Mouse (Mus musculus) adrenal gland, adult 8-10 months (tissue): ENCODE measurements around the gene Cyth1. TPM values are rescaled to one million over a fixed set of nuclear protein-coding genes. Genes with fewer than 3 reads are reported as not detected.

ENCODE experiments used
- DNase-seq: peaks from one replicate; pipeline ENCODE4 v3.0.0; 2022
- total RNA-seq, 4 experiments: library from RNA; stranded (reverse); gene quantifications; 2 replicates each; pipeline ENCODE4 v1.2.4; 2022

Cyth1 gene
- 10 to 100 TPM; 23.4 to 28.1 (median 24.4) TPM for total RNA-seq

- peak; percentile 100 for DNase-seq
Measured at GRCm38 (mm10) chr11:118248150-118249011, at the start of gene Cyth1. Gene Cyth1, minus strand, starts transcription at chr11:118248592.

GRCm38 (mm10) chr11:118297967-118298366 lies 49.6 kb upstream of the Cyth1 start:
- DNase-seq: no peak

- no peak for DNase-seq
Measured at GRCm38 (mm10) chr11:118295026-118295425, 46.6 kb upstream of the Cyth1 start.

GRCm38 (mm10) chr11:118292671-118293070 lies 44.3 kb upstream of the Cyth1 start:
- no peak for DNase-seq

GRCm38 (mm10) chr11:118289999-118290889 lies 41.9 kb upstream of the Cyth1 start, which contains the start of gene Usp36:
Gene Usp36, minus strand, starts transcription at chr11:118290244.
- DNase-seq: peak; percentile 100

GRCm38 (mm10) chr11:118289562-118289961 lies 41.2 kb upstream of the Cyth1 start:
- no peak for DNase-seq

- no peak for DNase-seq
Measured at GRCm38 (mm10) chr11:118289037-118289511, 40.7 kb upstream of the Cyth1 start.

GRCm38 (mm10) chr11:118287573-118287972 lies 39.2 kb upstream of the Cyth1 start:
- no peak for DNase-seq

GRCm38 (mm10) chr11:118286434-118286833 lies 38.0 kb upstream of the Cyth1 start:
- no peak for DNase-seq

- no peak for DNase-seq
Measured at GRCm38 (mm10) chr11:118285791-118286190, 37.4 kb upstream of the Cyth1 start.

GRCm38 (mm10) chr11:118280218-118280617 lies 31.8 kb upstream of the Cyth1 start:
- no peak for DNase-seq

- no peak for DNase-seq
Measured at GRCm38 (mm10) chr11:118276328-118276727, 27.9 kb upstream of the Cyth1 start.

GRCm38 (mm10) chr11:118275092-118275491 lies 26.7 kb upstream of the Cyth1 start:
- no peak for DNase-seq

GRCm38 (mm10) chr11:118269827-118270226 lies 21.4 kb upstream of the Cyth1 start:
- DNase-seq: no peak

GRCm38 (mm10) chr11:118266666-118267046 lies 18.3 kb upstream of the Cyth1 start:
- DNase-seq: no peak

GRCm38 (mm10) chr11:118266044-118266665 lies 17.8 kb upstream of the Cyth1 start:
- DNase-seq: no peak

GRCm38 (mm10) chr11:118265621-118266020 lies 17.2 kb upstream of the Cyth1 start:
- peak; percentile 61 for DNase-seq

- DNase-seq: no peak
Measured at GRCm38 (mm10) chr11:118263146-118263545, 14.8 kb upstream of the Cyth1 start.

GRCm38 (mm10) chr11:118260081-118260480 lies 11.7 kb upstream of the Cyth1 start:
- no peak for DNase-seq

- DNase-seq: no peak
Measured at GRCm38 (mm10) chr11:118259580-118259979, 11.2 kb upstream of the Cyth1 start.

GRCm38 (mm10) chr11:118256371-118256770 lies 8.0 kb upstream of the Cyth1 start:
- peak; percentile 69 for DNase-seq

GRCm38 (mm10) chr11:118254159-118254951 lies 6.0 kb upstream of the Cyth1 start:
- DNase-seq: no peak
